Mouse (Mus musculus): ENCODE results near the gene Cse1l. TPM values are rescaled to one million over a fixed set of nuclear protein-coding genes. Genes with fewer than 3 reads are reported as not detected.

Cse1l gene
- polyA plus RNA-seq, 1 experiment from 2014 or later: 137 TPM

DNA sequence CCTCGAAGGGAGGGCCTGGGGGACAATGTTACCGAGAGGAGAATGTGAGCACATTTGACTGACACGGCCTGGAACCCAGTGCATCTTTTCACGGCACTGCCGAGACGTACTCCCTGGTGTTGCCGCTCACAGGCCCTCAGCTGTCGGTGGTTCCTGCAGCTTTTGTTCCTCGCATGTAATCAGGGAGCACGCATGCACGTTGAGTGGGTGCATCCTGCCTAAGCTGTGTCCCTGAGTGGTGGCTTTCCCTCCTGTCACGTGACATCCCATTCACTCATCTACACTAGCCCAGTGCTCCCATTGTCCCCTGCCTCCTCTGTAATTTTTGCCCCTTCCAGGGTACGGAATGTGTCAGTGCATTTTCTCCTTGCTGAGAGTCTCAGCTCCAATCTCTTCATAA lies 9.5 kb upstream of the Cse1l start:
- DNase-seq (ENCODE audit: low spot score): peak; percentile 25
- Histone ChIP-seq H3K27ac (ENCODE audit: low read depth, low read length) (no peak overlapping the region), H3K4me3 (ENCODE audit: low read depth, low read length) (no peak overlapping the region), H3K36me3 (ENCODE audit: control insufficient read depth, insufficient read depth, low read length) (peaks cover 19% of the 10 kb centered on the region; the same call in 1 of the 2 replicates), H3K9ac (ENCODE audit: low read length) (no peak overlapping the region), H3K27me3 (replicated peaks; ENCODE audit: control insufficient read depth, insufficient read depth, low read length) (no peaks in the 10 kb centered on the region), H3K4me2 (ENCODE audit: low read length) (no peak overlapping the region), H3K9me3 (replicated peaks; ENCODE audit: control insufficient read depth, low read length) (no peaks in the 10 kb centered on the region), H3K4me1 (ENCODE audit: control insufficient read depth, insufficient read depth, low read length) (no peaks in the 10 kb centered on the region)
- peak; percentile 37; the same call in 1 of the 2 replicates for ATAC-seq
- WGBS: 68% methylated on average over 13 of the region's 13 CpGs

DNA sequence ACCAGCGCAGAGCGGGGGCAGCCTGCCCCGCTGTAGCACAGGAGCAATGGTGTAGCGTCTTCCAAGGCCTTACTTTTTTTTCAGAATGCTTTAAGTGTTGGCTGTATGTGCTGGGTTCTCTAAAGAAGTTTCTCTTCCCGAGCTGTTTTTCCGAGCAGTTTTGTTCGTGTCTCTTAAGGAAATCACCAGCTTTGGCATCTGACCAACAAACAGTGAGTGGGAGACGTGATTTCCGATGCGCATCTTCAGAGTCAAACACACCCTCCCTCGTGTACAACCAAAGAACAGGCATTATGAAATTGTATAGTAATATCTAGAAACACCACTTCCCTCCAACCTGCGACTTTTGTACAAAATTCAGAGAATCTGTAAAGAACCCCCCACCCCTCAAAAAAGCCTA lies 8.9 kb upstream of the Cse1l start:
- DNase-seq (ENCODE audit: low spot score): peak; percentile 33
- H3K9me3 ChIP-seq (replicated peaks; ENCODE audit: control insufficient read depth, low read length): no peaks in the 10 kb centered on the region
- no peak for ATAC-seq
- H3K9ac ChIP-seq (ENCODE audit: low read length): no peak overlapping the region
- no peak overlapping the region for H3K4me3 ChIP-seq (ENCODE audit: low read depth, low read length)
- no peak overlapping the region for H3K27ac ChIP-seq (ENCODE audit: low read depth, low read length)
- H3K4me1 ChIP-seq (ENCODE audit: control insufficient read depth, insufficient read depth, low read length): no peaks in the 10 kb centered on the region
- H3K36me3 ChIP-seq (ENCODE audit: control insufficient read depth, insufficient read depth, low read length): peaks cover 13% of the 10 kb centered on the region; the same call in 1 of the 2 replicates
- 84% methylated on average over 12 of the region's 12 CpGs for WGBS
- H3K27me3 ChIP-seq (replicated peaks; ENCODE audit: control insufficient read depth, insufficient read depth, low read length): no peaks in the 10 kb centered on the region
- no peak overlapping the region for H3K4me2 ChIP-seq (ENCODE audit: low read length)

DNA sequence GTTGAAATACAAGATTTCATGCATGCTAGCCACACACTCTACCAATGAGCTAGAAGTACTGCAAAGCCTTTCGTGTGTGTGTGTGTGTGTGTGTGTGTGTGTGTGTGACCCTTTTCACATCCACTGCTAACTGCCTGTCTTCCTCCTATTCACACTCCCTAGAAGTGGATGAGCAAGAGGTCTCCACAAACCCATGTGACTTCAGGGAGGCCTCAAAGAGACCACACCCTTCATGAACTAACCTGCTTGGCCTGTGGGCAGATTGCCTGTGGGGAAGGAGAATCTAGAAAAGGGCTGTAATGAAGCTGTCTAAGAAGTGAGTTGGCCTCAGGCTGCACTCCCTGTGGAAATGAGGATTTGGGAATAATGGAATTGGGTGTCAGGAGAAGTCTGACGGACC lies 6.7 kb upstream of the Cse1l start:
- no peaks in the 10 kb centered on the region for H3K4me1 ChIP-seq (ENCODE audit: control insufficient read depth, insufficient read depth, low read length)
- H3K9me3 ChIP-seq (replicated peaks; ENCODE audit: control insufficient read depth, low read length): no peaks in the 10 kb centered on the region
- DNase-seq (ENCODE audit: low spot score): no peak
- H3K4me2 ChIP-seq (ENCODE audit: low read length): no peak overlapping the region
- H3K36me3 ChIP-seq (ENCODE audit: control insufficient read depth, insufficient read depth, low read length): peaks cover 8% of the 10 kb centered on the region; the same call in 1 of the 2 replicates
- 86% methylated on average over 2 of the region's 2 CpGs for WGBS
- ATAC-seq: no peak
- H3K4me3 ChIP-seq (ENCODE audit: low read depth, low read length): no peak overlapping the region
- H3K27ac ChIP-seq (ENCODE audit: low read depth, low read length): no peak overlapping the region
- H3K27me3 ChIP-seq (replicated peaks; ENCODE audit: control insufficient read depth, insufficient read depth, low read length): no peaks in the 10 kb centered on the region
- no peak overlapping the region for H3K9ac ChIP-seq (ENCODE audit: low read length)

DNA sequence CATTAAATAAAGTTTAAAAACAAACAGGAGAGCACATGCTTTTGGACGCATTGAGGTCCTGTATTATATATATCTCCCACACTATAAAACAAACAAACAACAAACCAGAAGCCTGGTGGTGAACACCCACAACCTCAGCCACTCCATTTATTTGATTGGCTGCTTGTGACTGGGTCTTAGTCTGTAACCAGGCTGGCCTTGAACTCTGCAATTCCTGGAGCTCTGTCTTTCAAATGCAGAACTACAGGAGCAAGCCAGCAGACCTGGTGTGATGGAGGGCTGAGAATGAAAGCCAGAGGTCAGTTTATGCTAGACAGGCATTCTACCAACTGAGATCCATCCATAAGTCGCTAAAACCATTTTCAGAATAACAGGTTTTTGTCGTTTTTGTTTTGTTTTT lies 6.1 kb upstream of the Cse1l start:
- Histone ChIP-seq H3K9ac (ENCODE audit: low read length) (no peak overlapping the region), H3K36me3 (ENCODE audit: control insufficient read depth, insufficient read depth, low read length) (peaks cover 4% of the 10 kb centered on the region; the same call in 1 of the 2 replicates), H3K9me3 (replicated peaks; ENCODE audit: control insufficient read depth, low read length) (no peaks in the 10 kb centered on the region), H3K4me2 (ENCODE audit: low read length) (no peak overlapping the region), H3K4me1 (ENCODE audit: control insufficient read depth, insufficient read depth, low read length) (no peaks in the 10 kb centered on the region), H3K4me3 (ENCODE audit: low read depth, low read length) (no peak overlapping the region), H3K27ac (ENCODE audit: low read depth, low read length) (no peak overlapping the region), H3K27me3 (replicated peaks; ENCODE audit: control insufficient read depth, insufficient read depth, low read length) (no peaks in the 10 kb centered on the region)
- 69% methylated on average over 3 of the region's 3 CpGs for whole genome bisulfite sequencing
- DNase-seq (ENCODE audit: low spot score): no peak
- ATAC-seq: no peak

DNA sequence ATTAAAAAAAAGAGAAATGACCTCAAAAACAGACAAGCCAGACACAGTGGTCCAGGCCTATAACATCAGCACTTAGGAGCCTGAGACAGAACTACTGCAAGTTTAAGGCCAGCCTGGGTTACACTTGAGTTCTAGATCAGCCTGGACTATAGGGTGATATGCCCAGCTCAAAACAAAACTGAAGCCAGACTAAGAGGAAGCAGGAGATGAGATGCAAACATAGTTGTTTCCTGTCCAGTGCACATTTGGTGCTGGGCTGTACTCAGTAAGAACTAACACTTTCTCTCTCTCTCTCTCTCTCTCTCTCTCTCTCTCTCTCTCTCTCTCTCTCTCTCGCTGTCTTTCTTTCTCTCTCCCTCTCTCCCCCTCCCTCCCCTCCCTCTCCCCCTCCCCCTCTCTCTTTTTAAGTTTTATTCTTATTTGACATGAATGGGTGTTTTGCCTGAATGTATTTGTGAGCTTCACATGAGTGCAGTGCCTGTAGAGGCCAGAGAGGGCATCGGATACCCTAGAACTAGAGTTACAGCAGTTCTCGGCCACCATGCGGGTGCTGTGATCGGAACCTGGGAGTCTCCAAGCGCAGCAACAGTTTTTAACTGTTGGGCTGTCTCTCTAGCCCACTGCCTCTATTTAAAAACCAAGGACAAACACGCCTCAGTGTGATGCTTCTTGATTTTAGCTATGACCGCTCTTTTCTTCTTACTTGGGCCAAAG lies 4.9 kb upstream of the Cse1l start:
- 84% methylated on average over 8 of the region's 8 CpGs for WGBS

DNA sequence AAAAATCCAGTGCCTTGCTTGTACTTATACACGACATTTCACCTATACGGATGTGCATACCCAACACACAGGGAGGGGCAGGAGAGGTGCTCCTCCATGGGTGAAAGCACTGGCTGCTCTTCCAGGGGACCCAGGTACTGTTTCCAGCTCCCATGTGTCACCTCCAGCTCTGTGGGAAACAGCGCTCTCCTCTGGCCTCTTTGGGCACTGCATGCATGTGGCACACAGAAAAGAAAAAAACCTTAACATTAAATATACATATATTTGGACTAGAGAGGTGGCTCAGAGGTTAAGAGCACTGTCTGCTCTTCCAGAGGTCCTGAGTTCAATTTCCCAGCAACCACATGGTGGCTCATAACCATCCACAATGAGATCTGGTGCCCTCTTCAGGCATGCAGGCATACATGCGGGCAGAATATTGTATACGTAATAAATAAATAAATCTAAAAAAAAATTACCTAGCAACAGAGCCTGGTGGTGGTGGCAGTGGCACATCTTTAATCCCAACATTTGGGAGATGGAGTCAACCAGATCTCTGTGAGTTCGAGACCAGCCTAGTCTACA lies 2.0 kb upstream of the Cse1l start:
- Histone ChIP-seq H3K4me1 (ENCODE audit: control insufficient read depth, insufficient read depth, low read length) (peaks cover 10% of the 10 kb centered on the region), H3K9ac (ENCODE audit: low read length) (no peak overlapping the region), H3K9me3 (replicated peaks; ENCODE audit: control insufficient read depth, low read length) (no peaks in the 10 kb centered on the region), H3K4me3 (ENCODE audit: low read depth, low read length) (no peak overlapping the region), H3K27me3 (replicated peaks; ENCODE audit: control insufficient read depth, insufficient read depth, low read length) (no peaks in the 10 kb centered on the region), H3K4me2 (ENCODE audit: low read length) (no peak overlapping the region), H3K36me3 (ENCODE audit: control insufficient read depth, insufficient read depth, low read length) (no peaks in the 10 kb centered on the region), H3K27ac (ENCODE audit: low read depth, low read length) (no peak overlapping the region)
- DNase-seq (ENCODE audit: low spot score): no peak
- 91% methylated on average over 6 of the region's 6 CpGs for WGBS
- no peak for ATAC-seq

More for the DNA sequence above, 4.9 kb upstream of the Cse1l start:
- Histone ChIP-seq H3K4me3 (ENCODE audit: low read depth, low read length) (no peak overlapping the region), H3K36me3 (ENCODE audit: control insufficient read depth, insufficient read depth, low read length) (0 out of 2 replicates have a peak, but pooled peaks cover 3% of the 10 kb centered on the region), H3K27ac (ENCODE audit: low read depth, low read length) (no peak overlapping the region), H3K9ac (ENCODE audit: low read length) (no peak overlapping the region), H3K27me3 (replicated peaks; ENCODE audit: control insufficient read depth, insufficient read depth, low read length) (no peaks in the 10 kb centered on the region), H3K4me1 (ENCODE audit: control insufficient read depth, insufficient read depth, low read length) (no peaks in the 10 kb centered on the region), H3K4me2 (ENCODE audit: low read length) (no peak overlapping the region), H3K9me3 (replicated peaks; ENCODE audit: control insufficient read depth, low read length) (no peaks in the 10 kb centered on the region)
- DNase-seq (ENCODE audit: low spot score) (no peak), ATAC-seq (no peak)

DNA sequence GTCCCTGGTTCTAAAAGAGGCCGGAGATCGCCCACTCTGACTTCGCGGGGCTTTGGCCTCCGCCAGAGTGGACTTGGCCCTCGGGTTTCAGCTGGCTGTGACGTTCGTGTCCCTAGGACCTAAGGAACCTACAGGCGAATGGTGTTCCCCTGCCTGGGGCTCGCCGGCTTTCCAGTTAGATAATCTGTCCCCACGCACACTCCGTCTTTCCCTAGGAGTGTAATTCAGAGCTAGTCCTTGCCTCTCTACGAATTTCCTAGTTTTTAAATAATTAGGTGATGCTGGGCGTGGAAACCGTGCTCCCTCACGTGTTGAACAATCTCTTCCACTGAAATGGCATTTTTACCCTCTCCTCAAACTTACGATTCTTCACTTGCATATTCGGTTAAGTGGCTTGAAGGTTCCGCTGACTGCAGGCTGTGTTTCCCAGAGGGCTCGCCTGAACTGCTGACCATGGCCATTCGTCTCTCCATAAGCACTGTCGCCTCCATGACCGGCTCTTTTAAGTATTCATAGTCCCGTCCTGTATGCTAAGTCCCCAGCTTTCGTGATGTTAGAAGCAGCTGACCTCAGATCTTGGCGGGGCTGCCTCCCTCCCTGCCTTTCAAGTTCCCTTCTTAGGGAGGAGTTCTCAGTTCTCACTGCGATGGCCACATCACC lies 813 bp downstream of the Cse1l start:
- DNase-seq (ENCODE audit: low spot score) (no peak), ATAC-seq (peak; percentile 35)
- WGBS: under 1% methylated on average over 28 of the region's 28 CpGs
- Histone ChIP-seq H3K4me3 (ENCODE audit: low read depth, low read length) (peak overlapping the region; percentile 78), H3K9ac (ENCODE audit: low read length) (peak overlapping the region; percentile 85), H3K27ac (ENCODE audit: low read depth, low read length) (peak overlapping the region; percentile 98), H3K36me3 (ENCODE audit: control insufficient read depth, insufficient read depth, low read length) (no peaks in the 10 kb centered on the region), H3K27me3 (replicated peaks; ENCODE audit: control insufficient read depth, insufficient read depth, low read length) (no peaks in the 10 kb centered on the region), H3K4me2 (ENCODE audit: low read length) (peak overlapping the region; percentile 94), H3K9me3 (replicated peaks; ENCODE audit: control insufficient read depth, low read length) (no peaks in the 10 kb centered on the region), H3K4me1 (ENCODE audit: control insufficient read depth, insufficient read depth, low read length) (peaks cover 10% of the 10 kb centered on the region)

DNA sequence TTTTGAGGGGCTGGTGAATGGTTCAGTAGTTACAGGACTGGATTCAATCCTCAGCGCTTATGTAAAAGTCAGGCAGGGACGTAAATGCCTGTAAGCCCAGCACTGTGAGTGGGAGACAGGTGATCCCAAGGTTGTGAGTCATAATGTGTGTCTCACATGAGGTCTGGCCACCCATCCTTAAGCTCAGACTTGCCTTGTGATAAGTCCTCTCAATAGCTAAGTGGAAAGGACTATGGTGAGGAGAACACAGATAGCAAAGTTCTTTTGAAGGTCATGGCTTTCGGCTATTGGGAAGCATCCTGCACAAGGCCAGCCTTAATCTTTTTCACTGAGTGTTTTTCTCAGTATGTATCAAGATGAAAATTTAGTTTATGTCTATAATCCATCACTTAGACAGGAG lies 3.9 kb downstream of the Cse1l start:
- Histone ChIP-seq H3K9me3 (replicated peaks; ENCODE audit: control insufficient read depth, low read length) (no peaks in the 10 kb centered on the region), H3K9ac (ENCODE audit: low read length) (no peak overlapping the region), H3K27me3 (replicated peaks; ENCODE audit: control insufficient read depth, insufficient read depth, low read length) (no peaks in the 10 kb centered on the region), H3K4me2 (ENCODE audit: low read length) (no peak overlapping the region), H3K4me3 (ENCODE audit: low read depth, low read length) (no peak overlapping the region), H3K4me1 (ENCODE audit: control insufficient read depth, insufficient read depth, low read length) (peaks cover 10% of the 10 kb centered on the region), H3K36me3 (ENCODE audit: control insufficient read depth, insufficient read depth, low read length) (no peaks in the 10 kb centered on the region), H3K27ac (ENCODE audit: low read depth, low read length) (no peak overlapping the region)
- DNase-seq (ENCODE audit: low spot score) (no peak), ATAC-seq (no peak)
- WGBS: 96% methylated on average over 3 of the region's 3 CpGs

DNA sequence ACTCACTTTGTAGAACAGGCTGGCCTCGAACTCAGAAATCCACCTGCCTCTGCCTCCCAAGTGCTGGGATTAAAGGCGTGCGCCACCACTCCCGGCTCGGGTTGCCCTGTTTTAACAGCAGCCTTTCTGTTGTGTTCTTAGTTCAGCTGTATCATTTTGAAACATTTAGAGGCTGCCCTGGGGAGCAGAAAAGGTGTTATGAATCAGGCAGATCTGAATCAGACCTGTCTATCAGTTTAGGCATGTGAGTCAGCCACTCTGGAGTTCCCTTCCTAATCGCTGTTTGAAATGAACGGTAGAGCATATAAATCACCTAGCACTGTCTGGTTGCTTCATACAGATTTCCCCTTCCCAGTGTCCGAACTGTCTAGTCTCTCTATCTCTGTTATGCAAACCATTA lies 4.7 kb downstream of the Cse1l start:
- DNase-seq (ENCODE audit: low spot score) (no peak), ATAC-seq (no peak)
- Histone ChIP-seq H3K27ac (ENCODE audit: low read depth, low read length) (no peak overlapping the region), H3K9me3 (replicated peaks; ENCODE audit: control insufficient read depth, low read length) (no peaks in the 10 kb centered on the region), H3K27me3 (replicated peaks; ENCODE audit: control insufficient read depth, insufficient read depth, low read length) (no peaks in the 10 kb centered on the region), H3K4me2 (ENCODE audit: low read length) (no peak overlapping the region), H3K9ac (ENCODE audit: low read length) (no peak overlapping the region), H3K4me3 (ENCODE audit: low read depth, low read length) (no peak overlapping the region), H3K4me1 (ENCODE audit: control insufficient read depth, insufficient read depth, low read length) (peaks cover 10% of the 10 kb centered on the region), H3K36me3 (ENCODE audit: control insufficient read depth, insufficient read depth, low read length) (no peaks in the 10 kb centered on the region)
- 93% methylated on average over 8 of the region's 8 CpGs for WGBS
